Mouse (Mus musculus) small intestine, adult 2 months (tissue): Measurements from ENCODE around the gene Adgrf5.

ENCODE experiments used
- CTCF ChIP-seq: fragments of 200-500 bp; IDR thresholded peaks from 2 replicates; pipeline ENCODE4 v1.5.1; 2012; ENCODE audit warnings: low read depth, mild to moderate bottlenecking, control low read depth, inconsistent platforms, low read length, moderate library complexity, mixed read lengths; ENCODE audit not compliant: insufficient replicate concordance, insufficient read length; ENCODE audit errors: extremely low read depth
- POLR2A ChIP-seq: fragments of 200-500 bp; IDR thresholded peaks from 2 replicates; pipeline ENCODE4 v1.6.1; 2012; ENCODE audit warnings: low read depth, mild to moderate bottlenecking, control low read depth, inconsistent platforms, low read length, moderate library complexity

DNA sequence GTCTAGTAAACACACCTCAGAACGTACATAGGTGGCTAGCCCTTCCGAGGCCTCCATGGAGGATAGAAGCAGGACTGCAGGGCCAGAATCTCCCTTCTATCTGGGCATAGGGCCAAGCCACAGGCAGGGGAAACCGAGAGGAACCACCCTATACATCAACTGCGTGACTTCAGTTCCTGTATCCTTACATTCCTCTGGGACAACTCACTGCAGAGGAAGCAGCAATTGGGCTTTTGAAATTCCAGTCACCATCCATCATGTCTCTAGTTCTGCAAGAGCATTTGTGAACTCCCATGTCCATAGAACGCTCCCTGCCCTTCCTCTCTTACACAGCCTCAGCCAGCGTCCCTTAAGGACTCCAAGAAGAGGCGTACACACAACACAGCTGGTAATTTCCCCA, 47.3 kb downstream of the Adgrf5 start:
- no peak for TF ChIP-seq CTCF
- TF ChIP-seq POLR2A: no peak
